Mouse (Mus musculus) kidney, embryonic 16.5 days (tissue): ENCODE measurements around the gene Dlst. TPM values are rescaled to one million over a fixed set of nuclear protein-coding genes. Genes with fewer than 3 reads are reported as not detected.
A peak's percentile ranks its signal among the peaks of the same experiment; 100 is the strongest.

Experiments used
- ATAC-seq: fragments of 200-750 bp; cut with Nextera tagmentation; 2 replicates; pipeline ENCODE4 v1.8.0; 2017; ENCODE audit warnings: moderate TSS enrichment; ENCODE audit not compliant: low FRiP score, low TSS enrichment
- H3K27ac ChIP-seq: fragments of 300-500 bp; sonication (generic); 2 replicates; pipeline ENCODE4 v1.5.1; 2014; ENCODE audit warnings: low read length
- H3K27me3 ChIP-seq: fragments of 300-500 bp; sonication (generic); 2 replicates; pipeline ENCODE4 v1.6.1; 2014; ENCODE audit warnings: low read length, control low read depth, mixed read lengths; ENCODE audit not compliant: insufficient read depth
- H3K36me3 ChIP-seq: fragments of 300-500 bp; sonication (generic); 2 replicates; pipeline ENCODE4 v1.6.1; 2014; ENCODE audit warnings: low read length, control low read depth, mixed read lengths; ENCODE audit not compliant: insufficient read depth
- H3K4me1 ChIP-seq: fragments of 300-500 bp; sonication (generic); 2 replicates; pipeline ENCODE4 v1.6.1; 2014; ENCODE audit warnings: low read length, control low read depth, mixed read lengths; ENCODE audit not compliant: insufficient read depth
- H3K4me2 ChIP-seq: fragments of 300-500 bp; sonication (generic); replicated peaks from 2 replicates; pipeline ENCODE4 v1.6.1; 2014; ENCODE audit warnings: low read depth, low read length
- H3K4me3 ChIP-seq: fragments of 300-500 bp; sonication (generic); 2 replicates; pipeline ENCODE4 v1.5.1; 2014; ENCODE audit warnings: mild to moderate bottlenecking, low read length
- H3K9ac ChIP-seq: fragments of 300-500 bp; sonication (generic); replicated peaks from 2 replicates; pipeline ENCODE4 v1.6.1; 2014; ENCODE audit warnings: low read length
- H3K9me3 ChIP-seq: fragments of 300-500 bp; sonication (generic); 2 replicates; pipeline ENCODE4 v1.6.1; 2016; ENCODE audit warnings: low read length, control low read depth
- WGBS: fragments of 180-500 bp; shearing (Covaris S2); extraction: QIAGEN DNeasy Blood & Tissue Kit; methylation state at CpG from one replicate; pipeline ENCODE4 v1.1.7; 2014; 5-methylcytosine and 5-hydroxymethylcytosine counted together
- polyA plus RNA-seq: library from polyadenylated mRNA; unstranded; fragments of >200 nt; fragmentation: Nextera tagmentation; extraction: Ambion mirVana; gene quantifications from 2 replicates; pipeline ENCODE4 v1.2.1, GENCODE M21; 2015

Gene Dlst
- polyA plus RNA-seq, 1 experiment from 2014 or later, result 153 TPM

- Histone ChIP-seq H3K27me3 (no peaks in the 10 kb centered on the region), H3K4me3 (no peak overlapping the region), H3K9me3 (no peaks in the 10 kb centered on the region), H3K27ac (no peak overlapping the region), H3K4me1 (peaks cover 8% of the 10 kb centered on the region; the same call in 1 of the 2 replicates), H3K9ac (no peak overlapping the region), H3K36me3 (no peaks in the 10 kb centered on the region), H3K4me2 (no peak overlapping the region)
- no peak for ATAC-seq
- 84% methylated on average over 11 of the region's 11 CpGs for WGBS
These were observed 15.5 kb upstream of the Dlst start for GRCm38 (mm10) chr12:85095146-85095545.

DNA sequence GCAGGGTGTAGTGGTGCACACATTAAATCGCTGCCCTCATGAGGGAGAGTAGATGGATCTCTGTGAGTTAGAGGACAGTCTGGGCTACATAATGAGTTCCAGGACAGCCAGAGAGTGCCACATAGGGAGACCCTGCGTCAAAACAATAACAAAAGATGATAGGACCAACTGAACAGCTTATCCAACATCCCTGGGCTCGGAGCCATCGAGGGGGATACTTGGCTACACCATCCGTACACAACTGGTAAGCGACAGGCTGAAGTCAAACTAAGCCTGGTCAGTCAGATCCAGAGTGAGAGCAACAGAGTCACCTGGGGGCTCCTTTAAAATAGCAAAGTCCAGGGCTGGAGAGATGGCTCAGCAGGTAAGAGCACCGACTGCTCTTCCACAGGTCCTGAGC lies 14.8 kb upstream of the Dlst start:
- no peak for ATAC-seq
- Histone ChIP-seq H3K4me1 (peaks cover 8% of the 10 kb centered on the region; the same call in 1 of the 2 replicates), H3K36me3 (no peaks in the 10 kb centered on the region), H3K4me3 (no peak overlapping the region), H3K4me2 (no peak overlapping the region), H3K27me3 (no peaks in the 10 kb centered on the region), H3K9me3 (no peaks in the 10 kb centered on the region), H3K27ac (no peak overlapping the region), H3K9ac (no peak overlapping the region)
- WGBS, result 85% methylated on average over 7 of the region's 7 CpGs

GRCm38 (mm10) chr12:85101001-85101400 lies 9.6 kb upstream of the Dlst start:
- Histone ChIP-seq H3K27me3 (no peaks in the 10 kb centered on the region), H3K4me1 (no peaks in the 10 kb centered on the region), H3K4me3 (no peak overlapping the region), H3K9ac (no peak overlapping the region), H3K36me3 (no peaks in the 10 kb centered on the region), H3K9me3 (no peaks in the 10 kb centered on the region), H3K27ac (no peak overlapping the region), H3K4me2 (no peak overlapping the region)
- WGBS, result 28% methylated on average over 14 of the region's 14 CpGs
- ATAC-seq, result no peak

DNA sequence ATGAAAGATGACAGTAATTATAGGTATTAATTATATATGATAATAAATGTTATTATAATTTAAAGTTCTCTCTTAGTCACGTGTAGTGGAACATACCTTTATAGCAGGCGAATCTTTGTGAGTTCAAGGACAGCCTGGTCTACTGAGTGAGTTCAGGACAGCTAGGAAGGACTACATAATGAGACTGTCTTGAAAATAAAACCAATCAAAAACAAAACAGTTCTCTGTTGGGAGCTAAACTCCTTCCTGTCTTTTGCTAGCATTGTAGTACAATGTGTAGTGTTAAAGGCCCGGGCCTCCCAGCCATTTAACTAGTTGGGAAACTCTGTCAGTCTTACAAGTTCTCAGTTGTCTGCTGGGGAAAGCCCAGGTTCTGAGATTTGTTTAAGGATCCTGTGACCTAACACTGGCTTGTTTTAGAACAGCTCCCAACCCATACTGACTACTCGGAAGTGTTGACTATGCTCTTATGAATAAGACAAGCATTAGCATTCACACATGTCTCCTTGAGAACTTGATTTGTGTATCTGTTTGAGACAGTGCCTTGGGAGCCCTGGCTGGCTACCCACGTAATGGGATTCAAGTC lies 9.0 kb upstream of the Dlst start:
- Histone ChIP-seq H3K9ac (no peak overlapping the region), H3K27ac (no peak overlapping the region), H3K9me3 (no peaks in the 10 kb centered on the region), H3K4me3 (no peak overlapping the region), H3K4me1 (peaks cover 5% of the 10 kb centered on the region; the same call in 1 of the 2 replicates), H3K36me3 (no peaks in the 10 kb centered on the region), H3K4me2 (no peak overlapping the region), H3K27me3 (no peaks in the 10 kb centered on the region)
- WGBS, result 80% methylated on average over 5 of the region's 5 CpGs
- no peak for ATAC-seq

DNA sequence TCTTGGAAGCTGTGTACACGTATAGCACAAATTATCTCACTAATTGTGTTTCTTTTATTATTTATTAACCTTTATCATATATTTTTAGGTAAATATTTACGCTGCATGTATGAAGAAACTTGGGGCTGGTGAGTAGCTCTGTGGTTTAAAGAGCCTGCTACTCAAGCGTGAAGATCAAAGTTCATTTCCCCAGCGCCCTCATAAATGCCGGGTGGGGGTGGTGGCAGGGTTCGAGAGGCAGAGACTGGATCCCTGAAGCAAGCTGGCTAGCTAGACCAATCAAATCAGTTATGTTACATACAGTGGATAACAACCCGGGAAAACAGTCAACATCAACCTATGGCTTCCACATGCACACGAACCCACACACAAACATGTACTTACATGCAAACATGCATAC lies 7.5 kb upstream of the Dlst start:
- H3K27me3 ChIP-seq, result no peaks in the 10 kb centered on the region
- H3K4me3 ChIP-seq, result no peak overlapping the region
- no peak for ATAC-seq
- H3K27ac ChIP-seq, result no peak overlapping the region
- H3K4me2 ChIP-seq, result no peak overlapping the region
- no peak overlapping the region for H3K9ac ChIP-seq
- H3K9me3 ChIP-seq, result no peaks in the 10 kb centered on the region
- no peaks in the 10 kb centered on the region for H3K36me3 ChIP-seq
- H3K4me1 ChIP-seq, result peaks cover 6% of the 10 kb centered on the region; the same call in 1 of the 2 replicates
- whole genome bisulfite sequencing, result 52% methylated on average over 8 of the region's 8 CpGs

DNA sequence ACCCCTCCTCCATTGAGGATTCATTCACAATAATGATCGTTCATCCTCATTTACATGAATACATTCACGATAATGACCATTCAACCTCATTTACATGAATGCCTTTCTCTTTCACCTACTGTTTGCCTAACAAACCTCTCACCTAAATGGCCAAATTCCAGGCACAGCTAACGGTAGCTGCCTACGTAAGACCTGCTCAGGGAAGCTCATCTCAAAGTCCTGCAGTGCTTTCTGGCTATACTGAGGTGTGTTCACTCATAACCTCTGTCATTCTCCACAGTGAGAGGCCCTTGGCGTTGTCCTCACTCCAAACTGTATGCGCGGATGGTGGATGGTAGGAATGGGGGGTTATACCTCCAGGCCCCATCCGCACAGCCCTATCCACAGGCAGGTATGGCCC lies 5.8 kb upstream of the Dlst start:
- Histone ChIP-seq H3K9ac (no peak overlapping the region), H3K27me3 (no peaks in the 10 kb centered on the region), H3K9me3 (no peaks in the 10 kb centered on the region), H3K4me2 (no peak overlapping the region), H3K36me3 (no peaks in the 10 kb centered on the region), H3K4me1 (peaks cover 12% of the 10 kb centered on the region), H3K27ac (no peak overlapping the region), H3K4me3 (no peak overlapping the region)
- WGBS, result 87% methylated on average over 8 of the region's 8 CpGs
- ATAC-seq, result no peak

GRCm38 (mm10) chr12:85106292-85106691 lies 4.3 kb upstream of the Dlst start:
- Histone ChIP-seq H3K27ac (no peak overlapping the region), H3K36me3 (no peaks in the 10 kb centered on the region), H3K4me1 (peaks cover 16% of the 10 kb centered on the region), H3K9ac (peak overlapping the region; percentile 25; the same call in 1 of the 2 replicates), H3K27me3 (no peaks in the 10 kb centered on the region), H3K9me3 (no peaks in the 10 kb centered on the region), H3K4me3 (peak overlapping the region; percentile 19), H3K4me2 (peak overlapping the region; percentile 46)
- 4% methylated on average over 8 of the region's 8 CpGs for WGBS
- ATAC-seq, result no peak

- no peak overlapping the region for H3K27ac ChIP-seq
- no peak overlapping the region for H3K4me3 ChIP-seq
- no peaks in the 10 kb centered on the region; the same call in 1 of the 2 replicates for H3K36me3 ChIP-seq
- WGBS, result 66% methylated on average over 3 of the region's 3 CpGs
- no peak overlapping the region for H3K4me2 ChIP-seq
- no peak for ATAC-seq
- no peak overlapping the region for H3K9ac ChIP-seq
- no peaks in the 10 kb centered on the region for H3K9me3 ChIP-seq
- no peaks in the 10 kb centered on the region for H3K27me3 ChIP-seq
- H3K4me1 ChIP-seq, result peaks cover 38% of the 10 kb centered on the region
These were observed 2.0 kb upstream of the Dlst start for GRCm38 (mm10) chr12:85108643-85109042.

GRCm38 (mm10) chr12:85109426-85109825 lies 1.2 kb upstream of the Dlst start:
- no peaks in the 10 kb centered on the region for H3K27me3 ChIP-seq
- ATAC-seq, result no peak
- H3K36me3 ChIP-seq, result no peaks in the 10 kb centered on the region; the same call in 1 of the 2 replicates
- H3K9me3 ChIP-seq, result no peaks in the 10 kb centered on the region
- H3K9ac ChIP-seq, result no peak overlapping the region
- peaks cover 38% of the 10 kb centered on the region for H3K4me1 ChIP-seq
- no peak overlapping the region for H3K4me3 ChIP-seq
- no peak overlapping the region for H3K27ac ChIP-seq
- no peak overlapping the region for H3K4me2 ChIP-seq
- WGBS, result 58% methylated on average over 4 of the region's 4 CpGs

DNA sequence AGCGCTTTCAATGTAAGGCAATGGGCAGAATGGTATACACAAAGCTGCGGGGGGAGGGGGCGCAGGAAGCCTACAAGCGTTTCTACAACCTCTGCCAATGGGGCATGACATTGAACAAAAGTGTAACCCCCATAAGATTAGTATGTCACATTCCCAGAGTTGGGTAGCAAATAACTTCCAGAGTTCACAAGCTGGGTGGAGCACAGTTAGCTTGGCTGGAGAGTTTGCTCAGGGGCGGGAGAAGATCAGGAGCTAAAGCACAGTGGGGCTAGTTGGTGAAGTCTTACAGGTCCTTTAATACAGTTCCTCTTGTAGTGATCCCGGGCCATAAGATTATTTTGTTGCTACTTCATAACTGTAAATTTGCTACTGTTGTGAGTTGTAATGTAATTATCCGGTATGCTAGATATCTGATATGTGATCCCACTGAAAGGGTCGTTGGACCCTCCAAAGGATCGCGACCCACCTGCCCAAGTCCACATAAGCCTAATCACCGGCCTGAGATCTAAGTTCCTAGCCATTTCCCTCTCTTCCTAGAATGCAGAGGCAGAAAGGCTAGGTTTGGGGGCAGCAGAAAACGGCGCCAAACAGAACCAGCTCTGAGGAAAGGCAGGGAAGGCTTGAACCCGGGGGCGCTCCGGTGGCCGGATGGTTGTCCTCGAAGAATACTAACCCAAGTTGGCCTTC lies 479 bp upstream of the Dlst start:
- peak overlapping the region; percentile 96 for H3K9ac ChIP-seq
- H3K27ac ChIP-seq, result peak overlapping the region; percentile 87
- WGBS, result 12% methylated on average over 18 of the region's 18 CpGs
- H3K4me2 ChIP-seq, result peak overlapping the region; percentile 93
- no peaks in the 10 kb centered on the region for H3K9me3 ChIP-seq
- ATAC-seq, result peak; percentile 28; the same call in 1 of the 2 replicates
- peak overlapping the region; percentile 82 for H3K4me3 ChIP-seq
- H3K27me3 ChIP-seq, result no peaks in the 10 kb centered on the region
- peaks cover 38% of the 10 kb centered on the region for H3K4me1 ChIP-seq
- no peaks in the 10 kb centered on the region; the same call in 1 of the 2 replicates for H3K36me3 ChIP-seq
